Comparison of ENCODE assay signal across 27 mouse cellular contexts in genomic region chr2:105074196-105074595, GRCm38 (mm10). TPM values are rescaled to one million over a fixed set of nuclear protein-coding genes. Genes with fewer than 3 reads are reported as not detected.
A peak's percentile ranks its signal among the peaks of the same experiment; 100 is the strongest.
DNase-seq lines count a peak whose midpoint lies in the region; ATAC-seq and TF ChIP-seq lines count a peak whose summit lies in the region.
"Had no signal": no experiment of that assay in that cellular context is flagged by ENCODE, and none has a peak within 500 bp of the region (broad histone marks: within the 10 kb centered on the region; RNA-seq: fewer than 3 reads in every experiment).

No protein-coding gene starts in this region.

- H3K27ac ChIP-seq in heart, embryonic 11.5 days (ENCODE audit: low read depth, low read length), result no peak overlapping the region
- no peak overlapping the region for H3K27ac ChIP-seq in lung, embryonic 14.5 days (ENCODE audit: low read depth)
- no peak overlapping the region for H3K27ac ChIP-seq in forebrain, embryonic 10.5 days
- H3K27ac ChIP-seq: embryonic facial prominence, embryonic 12.5 days; forebrain, embryonic 15.5 days; heart, embryonic 10.5 days; left cerebral cortex, adult 2 months had no signal

- H3K9ac ChIP-seq in heart, embryonic 11.5 days (ENCODE audit: low read depth, low read length), result no peak overlapping the region
- H3K9ac ChIP-seq in lung, embryonic 14.5 days, result no peak overlapping the region
- H3K9ac ChIP-seq: embryonic facial prominence, embryonic 12.5 days; forebrain, embryonic 15.5 days; liver, postnatal 0 days had no signal

- H3K36me3 ChIP-seq in heart, embryonic 11.5 days (ENCODE audit: control insufficient read depth, insufficient read depth, low read length), result no peaks in the 10 kb centered on the region
- no peaks in the 10 kb centered on the region for H3K36me3 ChIP-seq in lung, embryonic 14.5 days (ENCODE audit: insufficient read depth)
- H3K36me3 ChIP-seq in forebrain, embryonic 10.5 days (replicated peaks), result no peaks in the 10 kb centered on the region
- H3K36me3 ChIP-seq: embryonic facial prominence, embryonic 12.5 days; forebrain, embryonic 15.5 days; heart, embryonic 10.5 days had no signal

- WGBS in heart, embryonic 11.5 days (ENCODE audit: insufficient replicate concordance), result 20% methylated on average over 4 of the region's 4 CpGs
- WGBS in lung, embryonic 14.5 days, result 24% methylated on average over 4 of the region's 4 CpGs
- WGBS in forebrain, embryonic 10.5 days, result 46% methylated on average over 4 of the region's 4 CpGs

- H3K4me2 ChIP-seq in heart, embryonic 11.5 days, result no peak overlapping the region
- no peak overlapping the region for H3K4me2 ChIP-seq in lung, embryonic 14.5 days
- H3K4me2 ChIP-seq: embryonic facial prominence, embryonic 12.5 days; forebrain, embryonic 15.5 days had no signal

- no peaks in the 10 kb centered on the region for H3K9me3 ChIP-seq in heart, embryonic 11.5 days (replicated peaks; ENCODE audit: control insufficient read depth, low read length)
- H3K9me3 ChIP-seq in lung, embryonic 14.5 days (ENCODE audit: low read depth, low read length), result no peaks in the 10 kb centered on the region
- no peaks in the 10 kb centered on the region for H3K9me3 ChIP-seq in forebrain, embryonic 10.5 days
- H3K9me3 ChIP-seq: embryonic facial prominence, embryonic 12.5 days; forebrain, embryonic 15.5 days; heart, embryonic 10.5 days; megakaryocyte, embryonic 14.5 days had no signal

- no peak for DNase-seq in heart, adult 18-20 months
- DNase-seq in lung, embryonic 14.5 days, result peak; percentile 40
- DNase-seq in lung, postnatal 4 days, result no peak
- peak; percentile 71 for DNase-seq in adrenal gland, postnatal 14 days
- DNase-seq in forebrain, embryonic 10.5 days (ENCODE audit: extremely low spot score, low spot score), result no peak
- no peak for DNase-seq in frontal cortex, postnatal 36 days (ENCODE audit: low spot score in 2 of 2)
- DNase-seq: B cell, adult 2 months; cerebellum, adult 8-10 months; heart, postnatal 10 days; left cerebral cortex, postnatal 4 days; liver, postnatal 0 days; lung, postnatal 14 days; midbrain, embryonic 14.5 days; right cerebral cortex, adult 18-20 months; thymus, adult 18-20 months had no signal

- TF ChIP-seq CTCF in lung, embryonic 14.5 days (IDR thresholded peaks at IDR 0.05; ENCODE audit: low read depth), result no peak

- 0 out of 2 replicates have a peak, but pooled peaks have one; percentile 10 for ATAC-seq in heart, embryonic 11.5 days (replicated peaks; ENCODE audit: insufficient number of reproducible peaks, low FRiP score, low TSS enrichment)
- no peak; the same call in 1 of the 2 replicates for ATAC-seq in lung, embryonic 14.5 days (ENCODE audit: insufficient read depth)
- ATAC-seq: forebrain, embryonic 15.5 days; liver, postnatal 0 days had no signal

- H3K27me3 ChIP-seq in heart, embryonic 11.5 days (ENCODE audit: control insufficient read depth, insufficient read depth, low read length), result no peaks in the 10 kb centered on the region
- H3K27me3 ChIP-seq in lung, embryonic 14.5 days (ENCODE audit: insufficient read depth, low read length), result no peaks in the 10 kb centered on the region
- no peaks in the 10 kb centered on the region for H3K27me3 ChIP-seq in forebrain, embryonic 10.5 days (ENCODE audit: poor library complexity, severe bottlenecking)
- H3K27me3 ChIP-seq: embryonic facial prominence, embryonic 12.5 days; forebrain, embryonic 15.5 days; megakaryocyte, embryonic 14.5 days had no signal

- no peak overlapping the region for H3K4me3 ChIP-seq in heart, embryonic 11.5 days (ENCODE audit: low read depth, low read length)
- H3K4me3 ChIP-seq in lung, embryonic 14.5 days (ENCODE audit: low read depth, low read length), result no peak overlapping the region
- H3K4me3 ChIP-seq in forebrain, embryonic 10.5 days, result no peak overlapping the region
- H3K4me3 ChIP-seq: embryonic facial prominence, embryonic 12.5 days; forebrain, embryonic 15.5 days; heart, embryonic 10.5 days; left cerebral cortex, adult 2 months; megakaryocyte, embryonic 14.5 days; myocyte had no signal

- no peaks in the 10 kb centered on the region; the same call in 1 of the 2 replicates for H3K4me1 ChIP-seq in heart, embryonic 11.5 days (ENCODE audit: control insufficient read depth, insufficient read depth, low read length)
- H3K4me1 ChIP-seq in lung, embryonic 14.5 days (ENCODE audit: insufficient read depth), result no peaks in the 10 kb centered on the region
- H3K4me1 ChIP-seq in forebrain, embryonic 10.5 days, result no peaks in the 10 kb centered on the region
- H3K4me1 ChIP-seq: embryonic facial prominence, embryonic 12.5 days; forebrain, embryonic 15.5 days; megakaryocyte, embryonic 14.5 days had no signal

RNA-seq across cellular contexts. Expression of gene Gm11060, which starts 17.6 kb away (rescaled TPM):
- not detected in 2 replicates for polyA plus RNA-seq in heart, embryonic 11.5 days (2014; fragmentation: Nextera tagmentation; extraction: Ambion mirVana)
- not detected for total RNA-seq in heart, adult 18-20 months (2021)
- not detected in 2 replicates for polyA plus RNA-seq in lung, embryonic 14.5 days (2014; fragmentation: Nextera tagmentation; extraction: Ambion mirVana)
- not detected in 2 replicates for total RNA-seq in adrenal gland, postnatal 14 days (2021)
- not detected in 2 replicates for polyA plus RNA-seq in forebrain, embryonic 10.5 days (2016; fragmentation: Nextera tagmentation; extraction: Ambion mirVana)
- total RNA-seq: adrenal gland, adult 18-20 months; gastrocnemius, postnatal 4 days; heart, postnatal 10 days; left cerebral cortex, adult 2 months; left cerebral cortex, postnatal 4 days; liver, adult 2 months had no signal
- polyA plus RNA-seq: embryonic facial prominence, embryonic 12.5 days; forebrain, embryonic 15.5 days; heart, embryonic 10.5 days; hindbrain, embryonic 11.5 days; liver, adult 2 months; liver, postnatal 0 days; midbrain, embryonic 14.5 days; myocyte; neural tube, embryonic 14.5 days had no signal

RNA-seq across cellular contexts. Expression of gene Wt1, which starts 52.1 kb away (rescaled TPM):
- polyA plus RNA-seq in heart, embryonic 11.5 days (2014; fragmentation: Nextera tagmentation; extraction: Ambion mirVana), result 32.9 and 37.5 TPM in 2 replicates
- 1 to 10 TPM; 4.1 to 6.8 TPM for total RNA-seq in heart, adult 18-20 months (2021)
- polyA plus RNA-seq in lung, embryonic 14.5 days (2014; fragmentation: Nextera tagmentation; extraction: Ambion mirVana), result 8.9 and 9.0 TPM in 2 replicates
- 2.7 and 3.2 TPM in 2 replicates for total RNA-seq in adrenal gland, postnatal 14 days (2021)
- 0.12 and 0.21 TPM in 2 replicates for polyA plus RNA-seq in forebrain, embryonic 10.5 days (2016; fragmentation: Nextera tagmentation; extraction: Ambion mirVana)
- polyA plus RNA-seq: forebrain, embryonic 15.5 days; midbrain, embryonic 14.5 days; myocyte had no signal

RNA-seq across cellular contexts. Expression of gene Eif3m, which starts 57.3 kb away (rescaled TPM):
- polyA plus RNA-seq in heart, embryonic 11.5 days (2014; fragmentation: Nextera tagmentation; extraction: Ambion mirVana), result 238 and 240 TPM in 2 replicates
- 100 to 1,000 TPM; 139 to 145 TPM for total RNA-seq in heart, adult 18-20 months (2021)
- polyA plus RNA-seq in lung, embryonic 14.5 days (2014; fragmentation: Nextera tagmentation; extraction: Ambion mirVana), result 321 and 324 TPM in 2 replicates
- 149 and 161 TPM in 2 replicates for total RNA-seq in adrenal gland, postnatal 14 days (2021)
- polyA plus RNA-seq in forebrain, embryonic 10.5 days (2016; fragmentation: Nextera tagmentation; extraction: Ambion mirVana), result 313 and 318 TPM in 2 replicates

Comparison
In these comparisons a context has a peak if more than half of its experiments do, and no peak if none do; other contexts are left out.
1. DNase-seq: peak in lung, embryonic 14.5 days (single experiment) and adrenal gland, postnatal 14 days (single experiment); none in heart, adult 18-20 months (0 of 2), lung, postnatal 4 days (0 of 2), forebrain, embryonic 10.5 days (single experiment) and frontal cortex, postnatal 36 days (0 of 2).